Mouse (Mus musculus) c-Kit-positive CD71-positive TER-119-positive erythroid progenitor cells, embryonic 14.5 days (primary cell): ENCODE data around the gene Noxa1.
A peak's percentile ranks its signal among the peaks of the same experiment; 100 is the strongest.

Source experiments
- DNase-seq: peaks from one replicate; pipeline ENCODE4 v3.0.0-alpha.2; 2013; ENCODE audit warnings: low spot score

Noxa1 gene

GRCm38 (mm10) chr2:25098005-25098615, 3.2 kb upstream of the Noxa1 start:
- DNase-seq: no peak

- DNase-seq: no peak
Measured at GRCm38 (mm10) chr2:25094785-25095108, 202 bp downstream of the Noxa1 start.

GRCm38 (mm10) chr2:25088636-25089035, 6.3 kb downstream of the Noxa1 start:
- no peak for DNase-seq

- DNase-seq: no peak
Measured at GRCm38 (mm10) chr2:25087842-25088241, 7.1 kb downstream of the Noxa1 start.

GRCm38 (mm10) chr2:25085571-25085970, 9.4 kb downstream of the Noxa1 start:
- no peak for DNase-seq

GRCm38 (mm10) chr2:25083697-25084096, 11.3 kb downstream of the Noxa1 start:
- DNase-seq: no peak

GRCm38 (mm10) chr2:25080076-25080475, 14.9 kb downstream of the Noxa1 start, which contains the start of gene Entpd8:
Gene Entpd8, plus strand, starts transcription at chr2:25080304.
- DNase-seq: no peak

- no peak for DNase-seq
Measured at GRCm38 (mm10) chr2:25078967-25079366, 16.0 kb downstream of the Noxa1 start.

GRCm38 (mm10) chr2:25075506-25075905, 19.4 kb downstream of the Noxa1 start:
- DNase-seq: no peak

GRCm38 (mm10) chr2:25072398-25072797, 22.6 kb downstream of the Noxa1 start:
- no peak for DNase-seq

GRCm38 (mm10) chr2:25069537-25069936, 25.4 kb downstream of the Noxa1 start:
- DNase-seq: no peak

- no peak for DNase-seq
Measured at GRCm38 (mm10) chr2:25066552-25066951, 28.4 kb downstream of the Noxa1 start.

- no peak for DNase-seq
Measured at GRCm38 (mm10) chr2:25065537-25065936, 29.4 kb downstream of the Noxa1 start.

- DNase-seq: no peak
Measured at GRCm38 (mm10) chr2:25064285-25064684, 30.7 kb downstream of the Noxa1 start.

- DNase-seq: no peak
Measured at GRCm38 (mm10) chr2:25063523-25063922, 31.4 kb downstream of the Noxa1 start.

- no peak for DNase-seq
Measured at GRCm38 (mm10) chr2:25058926-25059325, 36.0 kb downstream of the Noxa1 start.

- DNase-seq: no peak
Measured at GRCm38 (mm10) chr2:25055409-25056155, 39.4 kb downstream of the Noxa1 start.

- DNase-seq: no peak
Measured at GRCm38 (mm10) chr2:25055068-25055405, 39.9 kb downstream of the Noxa1 start.

GRCm38 (mm10) chr2:25054221-25055067, 40.5 kb downstream of the Noxa1 start, which contains the start of gene Nsmf:
Gene Nsmf, plus strand, starts transcription at chr2:25054355.
- peak; percentile 76 for DNase-seq

- no peak for DNase-seq
Measured at GRCm38 (mm10) chr2:25053101-25053500, 41.8 kb downstream of the Noxa1 start.

GRCm38 (mm10) chr2:25051450-25051849, 43.5 kb downstream of the Noxa1 start:
- DNase-seq: no peak

- DNase-seq: no peak
Measured at GRCm38 (mm10) chr2:25050921-25051320, 44.0 kb downstream of the Noxa1 start.

- DNase-seq: no peak
Measured at GRCm38 (mm10) chr2:25040089-25040488, 54.9 kb downstream of the Noxa1 start.
